Mouse (Mus musculus): ENCODE measurements at regions not wholly inside any gene's neighbourhood (a gene's known extent, or its start where the extent isn't known, plus 50 kb on each side); places are given as distances from the start of the nearest gene placed in this dataset.

GRCm38 (mm10) chr2:157677262-157677661 is 59.9 kb upstream of the Ctnnbl1 start:
- H3K27ac ChIP-seq (ENCODE audit: control insufficient read depth, insufficient read depth, low read depth, low read length, poor library complexity): no peak overlapping the region
- TF ChIP-seq POLR2A (IDR thresholded peaks at IDR 0.05; ENCODE audit: borderline replicate concordance, control insufficient read depth, low read depth, low read length) (no peak), CTCF (IDR thresholded peaks at IDR 0.05; ENCODE audit: control insufficient read depth, insufficient read depth, low read length) (no peak)
- no peak overlapping the region for H3K4me3 ChIP-seq (replicated peaks; ENCODE audit: control insufficient read depth, low read depth, low read length)
- no peaks in the 10 kb centered on the region for H3K4me1 ChIP-seq (ENCODE audit: control insufficient read depth, insufficient read depth, low read length)
- 17% methylated on average over 7 of the region's 7 CpGs for WGBS

- TF ChIP-seq POLR2A (IDR thresholded peaks at IDR 0.05; ENCODE audit: borderline replicate concordance, control insufficient read depth, low read depth, low read length) (no peak), CTCF (IDR thresholded peaks at IDR 0.05; ENCODE audit: control insufficient read depth, insufficient read depth, low read length) (no peak)
- WGBS: 80% methylated on average over 7 of the region's 7 CpGs
- Histone ChIP-seq H3K27ac (ENCODE audit: control insufficient read depth, insufficient read depth, low read depth, low read length, poor library complexity) (no peak overlapping the region), H3K4me1 (ENCODE audit: control insufficient read depth, insufficient read depth, low read length) (no peaks in the 10 kb centered on the region), H3K4me3 (replicated peaks; ENCODE audit: control insufficient read depth, low read depth, low read length) (no peak overlapping the region)
These were observed 55.3 kb upstream of the Ctnnbl1 start for GRCm38 (mm10) chr2:157681931-157682330.
